Mouse (Mus musculus) lung, adult 2 months (tissue): Measurements from ENCODE around the gene Ret.

Experiments used
- CTCF ChIP-seq: fragments of 200-500 bp; IDR thresholded peaks from 2 replicates; pipeline ENCODE4 v1.5.1; 2011; ENCODE audit warnings: mild to moderate bottlenecking, low read length, control low read depth; ENCODE audit not compliant: insufficient read depth
- POLR2A ChIP-seq: fragments of 200-500 bp; IDR thresholded peaks from 2 replicates; pipeline ENCODE4 v1.6.1; 2011; ENCODE audit warnings: low read depth, mild to moderate bottlenecking, control low read depth, low read length, borderline replicate concordance; ENCODE audit errors: extremely low read depth

- TF ChIP-seq POLR2A (no peak), CTCF (no peak)
Measured at GRCm38 (mm10) chr6:118187285-118187641, 10.3 kb downstream of the Ret start.
